Mouse (Mus musculus) cortical plate, adult 2 months (tissue): ENCODE measurements at regions not wholly inside any gene's neighbourhood (a gene's known extent, or its start where the extent isn't known, plus 50 kb on each side); places are given as distances from the start of the nearest gene placed in this dataset.

Source experiments
- H3K27ac ChIP-seq: fragments of 200-500 bp; 2 replicates; pipeline ENCODE4 v1.5.1; 2012; ENCODE audit warnings: low read length, control low read depth, inconsistent platforms; ENCODE audit not compliant: insufficient read depth
- H3K4me1 ChIP-seq: fragments of 200-500 bp; 2 replicates; pipeline ENCODE4 v1.6.1; 2011; ENCODE audit warnings: low read length; ENCODE audit not compliant: control insufficient read depth, insufficient read depth
- H3K4me3 ChIP-seq: fragments of 200-500 bp; 2 replicates; pipeline ENCODE4 v1.5.1; 2011; ENCODE audit warnings: mild to moderate bottlenecking, low read length, control low read depth; ENCODE audit not compliant: insufficient read depth
- CTCF ChIP-seq: fragments of 200-500 bp; IDR thresholded peaks from 2 replicates; pipeline ENCODE4 v1.5.1; 2011; ENCODE audit warnings: mild to moderate bottlenecking, control low read depth, low read length; ENCODE audit not compliant: insufficient read depth; ENCODE audit errors: extremely low read depth
- POLR2A ChIP-seq: fragments of 200-500 bp; IDR thresholded peaks from 2 replicates; pipeline ENCODE4 v1.6.1; 2011; ENCODE audit warnings: mild to moderate bottlenecking, low read length, control low read depth; ENCODE audit not compliant: insufficient read depth; ENCODE audit errors: extremely low read depth

DNA sequence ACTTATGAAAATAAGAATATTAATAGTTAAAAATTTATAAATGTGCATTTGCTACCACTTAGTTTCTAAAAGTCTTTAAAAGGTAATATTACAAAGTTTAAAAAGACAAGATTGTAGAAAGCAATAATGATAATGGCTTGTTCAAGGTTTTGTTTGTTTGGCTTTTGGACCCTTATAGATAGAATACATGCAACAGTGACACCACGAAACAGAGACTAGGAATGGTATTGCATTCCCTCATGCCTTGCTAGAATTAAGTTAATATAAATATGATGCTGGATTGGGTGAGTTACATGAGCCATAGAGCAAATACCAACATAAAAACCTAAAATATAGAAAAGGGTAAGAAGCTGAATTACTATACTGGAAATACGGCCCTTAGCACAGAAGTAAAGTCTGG lies 186.9 kb upstream of the Tars start:
- Histone ChIP-seq H3K4me1 (no peaks in the 10 kb centered on the region), H3K27ac (no peak overlapping the region), H3K4me3 (no peak overlapping the region)
- TF ChIP-seq CTCF (no peak), POLR2A (no peak)

GRCm38 (mm10) chr15:11584155-11584554 lies 184.7 kb upstream of the Tars start:
- no peak for TF ChIP-seq POLR2A
- TF ChIP-seq CTCF, result no peak
- Histone ChIP-seq H3K27ac (no peak overlapping the region), H3K4me1 (no peaks in the 10 kb centered on the region), H3K4me3 (no peak overlapping the region)

- Histone ChIP-seq H3K27ac (no peak overlapping the region), H3K4me1 (no peaks in the 10 kb centered on the region), H3K4me3 (no peak overlapping the region)
- TF ChIP-seq CTCF (no peak), POLR2A (no peak)
Measured at GRCm38 (mm10) chr15:11578331-11578730, 178.9 kb upstream of the Tars start.

GRCm38 (mm10) chr15:11574359-11574758 lies 174.9 kb upstream of the Tars start:
- Histone ChIP-seq H3K4me1 (no peaks in the 10 kb centered on the region), H3K27ac (no peak overlapping the region), H3K4me3 (no peak overlapping the region)
- TF ChIP-seq CTCF (no peak), POLR2A (no peak)

DNA sequence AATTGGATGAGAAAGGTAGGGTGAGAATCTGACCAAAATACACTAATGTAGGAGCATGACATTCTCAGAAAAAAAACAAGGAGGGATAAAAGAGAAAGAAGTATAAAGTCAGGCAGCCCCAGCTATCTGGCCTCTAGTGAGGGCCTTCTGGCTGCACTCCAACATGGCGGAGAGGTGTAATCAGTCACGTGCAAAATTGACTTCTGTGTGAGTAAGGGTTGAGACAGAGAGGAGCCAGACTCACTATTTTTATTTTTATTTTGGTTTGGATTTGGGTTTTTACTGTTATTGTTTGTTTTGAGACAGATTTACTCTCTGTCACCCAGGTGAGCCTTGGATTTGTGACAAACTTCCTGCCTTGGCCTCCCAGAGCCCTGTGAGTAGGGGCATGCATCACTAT lies 174.0 kb upstream of the Tars start:
- no peaks in the 10 kb centered on the region for H3K4me1 ChIP-seq
- no peak overlapping the region for H3K4me3 ChIP-seq
- TF ChIP-seq CTCF (no peak), POLR2A (no peak)
- no peak overlapping the region for H3K27ac ChIP-seq

DNA sequence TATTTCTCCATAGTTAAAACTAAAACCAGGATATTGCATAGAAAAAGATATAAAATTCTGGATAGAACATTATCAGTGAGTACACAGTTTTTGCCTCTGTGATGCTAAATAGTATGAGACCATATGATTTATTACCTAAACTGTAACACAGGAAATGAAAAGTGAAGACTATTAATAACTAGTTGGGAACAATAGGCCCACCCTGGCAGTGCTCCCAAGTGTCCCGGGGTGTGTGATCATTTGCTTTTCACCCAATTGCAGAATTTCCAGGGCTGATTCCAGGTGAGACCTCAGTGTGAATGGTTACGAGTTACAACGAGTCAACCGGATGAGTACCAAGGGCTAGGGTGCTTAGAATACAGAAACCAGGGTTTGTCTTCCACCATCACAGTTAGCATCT lies 172.6 kb upstream of the Tars start:
- TF ChIP-seq CTCF, result no peak
- no peak for TF ChIP-seq POLR2A
- Histone ChIP-seq H3K4me1 (no peaks in the 10 kb centered on the region), H3K27ac (no peak overlapping the region), H3K4me3 (no peak overlapping the region)

GRCm38 (mm10) chr15:11565503-11566031 lies 166.1 kb upstream of the Tars start:
- Histone ChIP-seq H3K4me1 (no peaks in the 10 kb centered on the region), H3K27ac (no peak overlapping the region), H3K4me3 (no peak overlapping the region)
- TF ChIP-seq CTCF, result no peak
- no peak for TF ChIP-seq POLR2A

DNA sequence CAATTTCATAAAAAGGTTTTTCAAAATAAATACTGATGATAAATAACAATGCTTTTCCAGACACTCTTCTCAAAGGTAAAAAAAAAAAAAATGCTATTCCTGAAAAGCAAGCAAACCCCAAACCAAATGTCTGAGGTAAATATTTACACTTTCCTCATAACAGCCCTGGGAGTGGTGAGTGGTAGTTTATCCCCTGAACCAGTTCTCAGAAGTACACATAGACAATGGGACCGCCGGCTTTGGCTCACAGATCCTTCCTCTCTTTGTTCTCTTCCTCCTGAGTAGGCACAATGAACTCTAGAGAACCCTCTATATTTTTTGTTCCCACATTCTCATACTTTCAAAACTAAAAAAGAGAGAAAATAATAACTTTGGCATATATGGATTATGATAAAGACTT lies 153.1 kb upstream of the Tars start:
- Histone ChIP-seq H3K4me1 (no peaks in the 10 kb centered on the region), H3K4me3 (no peak overlapping the region), H3K27ac (no peak overlapping the region)
- TF ChIP-seq CTCF (no peak), POLR2A (no peak)

- no peak overlapping the region for H3K4me3 ChIP-seq
- H3K27ac ChIP-seq, result no peak overlapping the region
- TF ChIP-seq CTCF, result no peak
- no peak for TF ChIP-seq POLR2A
- no peaks in the 10 kb centered on the region for H3K4me1 ChIP-seq
Measured at GRCm38 (mm10) chr15:11552110-11552509, 152.6 kb upstream of the Tars start.

DNA sequence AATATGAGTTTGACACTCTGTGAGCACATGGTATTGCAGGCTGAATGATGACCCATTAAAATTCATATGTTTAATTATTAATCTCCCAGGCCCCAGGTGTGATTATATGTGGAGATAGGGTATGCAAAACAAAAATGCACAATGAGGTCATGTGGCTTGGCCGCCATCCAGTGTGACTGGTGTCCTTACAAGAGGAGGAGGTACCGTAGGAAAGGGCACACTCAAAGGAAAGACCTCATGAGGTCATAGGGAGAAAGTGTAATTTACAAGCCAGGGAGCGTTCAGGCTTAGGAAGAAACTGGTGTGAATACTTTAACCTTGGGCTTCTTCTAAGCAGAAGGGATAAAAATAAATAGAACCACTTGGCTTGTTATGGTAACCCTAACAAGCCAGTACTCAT lies 140.0 kb upstream of the Tars start:
- TF ChIP-seq CTCF (no peak), POLR2A (no peak)
- no peak overlapping the region for H3K27ac ChIP-seq
- no peak overlapping the region for H3K4me3 ChIP-seq
- H3K4me1 ChIP-seq, result no peaks in the 10 kb centered on the region
